ENCODE assay signal across 8 mouse cellular contexts in the genomic region with DNA sequence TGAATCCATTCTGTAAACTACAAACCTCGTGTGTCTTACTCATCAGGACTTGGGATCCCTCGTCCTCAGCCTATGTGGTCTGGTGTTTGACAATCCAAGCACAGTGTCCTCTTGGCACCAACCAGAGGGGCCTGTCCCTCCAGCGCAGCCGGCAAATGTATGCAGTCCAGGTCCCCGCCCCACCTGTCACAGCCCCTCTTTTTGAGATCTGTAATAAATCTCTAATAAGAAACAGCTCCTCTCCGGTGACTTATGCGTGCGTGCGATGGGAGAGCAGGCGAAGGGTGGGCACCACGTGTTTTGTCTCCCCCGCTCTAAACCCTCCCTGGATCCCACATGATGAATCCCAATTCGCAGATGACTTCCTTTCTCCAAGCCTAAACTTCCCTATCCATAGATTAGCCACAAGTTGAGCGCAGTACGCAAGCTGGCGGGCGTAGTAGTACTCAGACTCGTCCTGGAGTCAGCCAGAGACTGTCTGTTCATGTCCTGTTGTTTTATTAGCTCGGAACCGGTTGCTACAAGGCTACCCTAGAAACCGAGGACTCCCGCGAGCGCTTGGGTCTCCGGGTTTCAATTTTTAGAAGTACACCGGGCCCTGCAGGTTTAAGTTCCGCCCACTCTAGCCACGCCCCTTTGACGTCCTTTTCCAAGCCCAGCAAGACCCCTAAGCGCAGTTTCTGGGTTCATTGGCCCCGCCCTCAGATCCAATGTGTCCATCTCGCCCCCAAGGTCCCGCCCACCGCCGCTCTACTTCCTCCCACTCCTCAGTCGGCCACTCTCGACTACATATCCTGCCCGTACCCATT. TPM values are rescaled to one million over a fixed set of nuclear protein-coding genes. Genes with fewer than 3 reads are reported as not detected.
DNase-seq lines count a peak whose midpoint lies in the region; ATAC-seq and TF ChIP-seq lines count a peak whose summit lies in the region.

No protein-coding gene starts in this region.

- TF ChIP-seq CTCF in kidney, adult 2 months (conservative IDR thresholded peaks at IDR 0.05; ENCODE audit: insufficient read depth, insufficient read length, low read depth, low read length): no peak

- peak overlapping the region; percentile 47 for H3K9ac ChIP-seq in limb, embryonic 14.5 days (ENCODE audit: low read depth, low read length, severe bottlenecking)
- H3K9ac ChIP-seq in neural tube, embryonic 13.5 days: peak overlapping the region; percentile 53

- peak overlapping the region; percentile 62 for H3K4me2 ChIP-seq in limb, embryonic 14.5 days (replicated peaks; ENCODE audit: low read depth, low read length, severe bottlenecking)
- peak overlapping the region; percentile 87 for H3K4me2 ChIP-seq in neural tube, embryonic 13.5 days

- no peak; the same call in 1 of the 2 replicates for ATAC-seq in limb, embryonic 14.5 days (ENCODE audit: low FRiP score, low read depth)
- peak; percentile 44 for ATAC-seq in neural tube, embryonic 13.5 days (ENCODE audit: low read depth)

- H3K27ac ChIP-seq in kidney, adult 2 months (ENCODE audit: insufficient read depth, low read depth, low read length): peak overlapping the region; percentile 83
- H3K27ac ChIP-seq in limb, embryonic 14.5 days (replicated peaks; ENCODE audit: low read depth, low read length): peak overlapping the region; percentile 87
- peak overlapping the region; percentile 89 for H3K27ac ChIP-seq in neural tube, embryonic 13.5 days (replicated peaks)

- no peaks in the 10 kb centered on the region for H3K27me3 ChIP-seq in kidney, adult 2 months (replicated peaks; ENCODE audit: control insufficient read depth, insufficient read depth, low read length)
- no peaks in the 10 kb centered on the region for H3K27me3 ChIP-seq in limb, embryonic 14.5 days (ENCODE audit: control insufficient read depth, insufficient read depth, low read length)
- no peaks in the 10 kb centered on the region for H3K27me3 ChIP-seq in neural tube, embryonic 13.5 days

- peak; percentile 31 for DNase-seq in kidney, adult 2 months
- no peak for DNase-seq in kidney, adult 18-20 months
- peak; percentile 98 for DNase-seq in MN1 (ENCODE audit: low spot score)
- DNase-seq in embryo, embryonic 10 days (ENCODE audit: low spot score): peak; percentile 99
- DNase-seq in heart, postnatal 14 days: peak; percentile 93 to 94
- DNase-seq in limb, embryonic 14.5 days (ENCODE audit: low spot score): peak; percentile 99
- DNase-seq in natural killer cell, adult 2 months (ENCODE audit: low spot score in 2 of 2): no peak

- 1% methylated on average over 38 of the region's 38 CpGs for WGBS in kidney, adult 2 months
- WGBS in limb, embryonic 14.5 days: under 1% methylated on average over 37 of the region's 38 CpGs
- under 1% methylated on average over 38 of the region's 38 CpGs for WGBS in neural tube, embryonic 13.5 days

- intact Hi-C loops in heart, postnatal 14 days (cut with DNase I): no loop called here

- no peaks in the 10 kb centered on the region for H3K36me3 ChIP-seq in kidney, adult 2 months (ENCODE audit: control insufficient read depth, insufficient read depth, low read length)
- peaks cover 61% of the 10 kb centered on the region for H3K36me3 ChIP-seq in limb, embryonic 14.5 days (ENCODE audit: control insufficient read depth, insufficient read depth, low read length)
- H3K36me3 ChIP-seq in neural tube, embryonic 13.5 days: peaks cover 66% of the 10 kb centered on the region

- peak overlapping the region; percentile 59 for H3K4me3 ChIP-seq in kidney, adult 2 months (ENCODE audit: insufficient read depth, low read depth, low read length)
- peak overlapping the region; percentile 97 for H3K4me3 ChIP-seq in limb, embryonic 14.5 days (replicated peaks; ENCODE audit: low read length)
- H3K4me3 ChIP-seq in neural tube, embryonic 13.5 days: peak overlapping the region; percentile 90

- H3K9me3 ChIP-seq in limb, embryonic 14.5 days (ENCODE audit: control insufficient read depth, low read length): no peaks in the 10 kb centered on the region
- no peaks in the 10 kb centered on the region for H3K9me3 ChIP-seq in neural tube, embryonic 13.5 days

- no peak for TF ChIP-seq POLR2A in kidney, adult 2 months (IDR thresholded peaks at IDR 0.05; ENCODE audit: low read depth, low read length)
- TF ChIP-seq POLR2A in limb, embryonic 14.5 days (IDR thresholded peaks at IDR 0.05; ENCODE audit: borderline replicate concordance, extremely low read depth, insufficient read depth, insufficient read length): no peak

- peaks cover 5% of the 10 kb centered on the region; the same call in 1 of the 2 replicates for H3K4me1 ChIP-seq in kidney, adult 2 months (ENCODE audit: control insufficient read depth, insufficient read depth, low read length)
- H3K4me1 ChIP-seq in limb, embryonic 14.5 days (ENCODE audit: control insufficient read depth, insufficient read depth, low read length): peaks cover 23% of the 10 kb centered on the region
- H3K4me1 ChIP-seq in neural tube, embryonic 13.5 days (replicated peaks): peaks cover 37% of the 10 kb centered on the region

RNA-seq across cellular contexts. Expression of a gene that starts 1.0 kb away (rescaled TPM):
- polyA plus RNA-seq in kidney, adult 2 months (2012; rRNA removed): 23.7 and 24.5 TPM in 2 replicates
- 10 to 100 TPM; 15.6 to 17.8 TPM for total RNA-seq in heart, postnatal 14 days (2021)
- polyA plus RNA-seq in limb, embryonic 14.5 days (2012; rRNA removed): 46.5 and 50.0 TPM in 2 replicates
- polyA plus RNA-seq in limb, embryonic 14.5 days (2014; fragmentation: Nextera tagmentation; extraction: Ambion mirVana): 25.3 and 33.9 TPM in 2 replicates
- 32.5 and 42.5 TPM in 2 replicates for polyA plus RNA-seq in neural tube, embryonic 13.5 days (2015; fragmentation: Nextera tagmentation; extraction: Ambion mirVana)

RNA-seq across cellular contexts. Expression of a gene that starts 8.6 kb away (rescaled TPM):
- 16.6 and 21.7 TPM in 2 replicates for polyA plus RNA-seq in kidney, adult 2 months (2012; rRNA removed)
- total RNA-seq in heart, postnatal 14 days (2021): 1 to 10 TPM; 5.3 to 7.9 TPM
- 9.2 and 13.7 TPM in 2 replicates for polyA plus RNA-seq in limb, embryonic 14.5 days (2012; rRNA removed)
- 8.5 and 10.8 TPM in 2 replicates for polyA plus RNA-seq in limb, embryonic 14.5 days (2014; fragmentation: Nextera tagmentation; extraction: Ambion mirVana)
- 4.5 and 4.8 TPM in 2 replicates for polyA plus RNA-seq in neural tube, embryonic 13.5 days (2015; fragmentation: Nextera tagmentation; extraction: Ambion mirVana)

RNA-seq across cellular contexts. Expression of a gene that starts 23.1 kb away (rescaled TPM):
- polyA plus RNA-seq in kidney, adult 2 months (2012; rRNA removed): 1.4 and 1.5 TPM in 2 replicates
- 1 to 10 TPM; 5.2 to 5.5 TPM for total RNA-seq in heart, postnatal 14 days (2021)
- 0.09 and 0.12 TPM in 2 replicates for polyA plus RNA-seq in limb, embryonic 14.5 days (2012; rRNA removed)
- 0.06 TPM in 2 replicates for polyA plus RNA-seq in limb, embryonic 14.5 days (2014; fragmentation: Nextera tagmentation; extraction: Ambion mirVana)
- polyA plus RNA-seq in neural tube, embryonic 13.5 days (2015; fragmentation: Nextera tagmentation; extraction: Ambion mirVana): not detected in 2 replicates

RNA-seq across cellular contexts. Expression of a gene that starts 27.2 kb away (rescaled TPM):
- polyA plus RNA-seq in kidney, adult 2 months (2012; rRNA removed): 70.7 and 76.3 TPM in 2 replicates
- 10 to 100 TPM; 34.8 to 36.7 TPM for total RNA-seq in heart, postnatal 14 days (2021)
- 70.4 and 93.4 TPM in 2 replicates for polyA plus RNA-seq in limb, embryonic 14.5 days (2012; rRNA removed)
- polyA plus RNA-seq in limb, embryonic 14.5 days (2014; fragmentation: Nextera tagmentation; extraction: Ambion mirVana): 53.0 and 60.4 TPM in 2 replicates
- polyA plus RNA-seq in neural tube, embryonic 13.5 days (2015; fragmentation: Nextera tagmentation; extraction: Ambion mirVana): 99.3 and 102 TPM in 2 replicates

RNA-seq across cellular contexts. Expression of a gene that starts 28.6 kb away (rescaled TPM):
- 13.2 and 19.0 TPM in 2 replicates for polyA plus RNA-seq in kidney, adult 2 months (2012; rRNA removed)
- under 1 TPM; 0.14 to 0.34 TPM for total RNA-seq in heart, postnatal 14 days (2021)
- 2.8 and 3.5 TPM in 2 replicates for polyA plus RNA-seq in limb, embryonic 14.5 days (2012; rRNA removed)
- 5.2 and 6.4 TPM in 2 replicates for polyA plus RNA-seq in limb, embryonic 14.5 days (2014; fragmentation: Nextera tagmentation; extraction: Ambion mirVana)
- 2.3 and 3.3 TPM in 2 replicates for polyA plus RNA-seq in neural tube, embryonic 13.5 days (2015; fragmentation: Nextera tagmentation; extraction: Ambion mirVana)

Comparison
In these comparisons a context has a peak if more than half of its experiments do, and no peak if none do; other contexts are left out.
1. DNase-seq: peak in kidney, adult 2 months (single experiment), MN1 (single experiment), embryo, embryonic 10 days (single experiment), heart, postnatal 14 days (2 of 2) and limb, embryonic 14.5 days (single experiment); none in kidney, adult 18-20 months (single experiment) and natural killer cell, adult 2 months (0 of 2).
2. Peak in every context shown above with its lines, with median percentiles within 50 percentile points of each other: H3K27ac ChIP-seq and H3K4me3 ChIP-seq.